Mouse (Mus musculus) neural tube, embryonic 14.5 days (tissue): ENCODE measurements around the gene Arhgap40. TPM values are rescaled to one million over a fixed set of nuclear protein-coding genes. Genes with fewer than 3 reads are reported as not detected.

ENCODE experiments used
- ATAC-seq: fragments of 200-750 bp; cut with Nextera tagmentation; 2 replicates; pipeline ENCODE4 v1.8.0; 2017; ENCODE audit warnings: low read depth, mild to moderate bottlenecking, moderate TSS enrichment, moderate library complexity
- H3K27ac ChIP-seq: fragments of 300-500 bp; sonication (generic); 2 replicates; pipeline ENCODE4 v1.5.1; 2014; ENCODE audit warnings: low read depth, mild to moderate bottlenecking, control low read depth, low read length, moderate library complexity, mixed read lengths
- H3K27me3 ChIP-seq: fragments of 300-500 bp; sonication (generic); 2 replicates; pipeline ENCODE4 v1.6.1; 2014; ENCODE audit warnings: low read length; ENCODE audit not compliant: control insufficient read depth, insufficient read depth
- H3K36me3 ChIP-seq: fragments of 300-500 bp; sonication (generic); 2 replicates; pipeline ENCODE4 v1.6.1; 2014; ENCODE audit warnings: low read length, mixed read lengths; ENCODE audit not compliant: control insufficient read depth, insufficient read depth
- H3K4me1 ChIP-seq: fragments of 300-500 bp; sonication (generic); 2 replicates; pipeline ENCODE4 v1.6.1; 2014; ENCODE audit warnings: low read length; ENCODE audit not compliant: control insufficient read depth, insufficient read depth
- H3K4me2 ChIP-seq: fragments of 300-500 bp; sonication (generic); 2 replicates; pipeline ENCODE4 v1.6.1; 2014; ENCODE audit warnings: mild to moderate bottlenecking, low read depth, low read length, control low read depth
- H3K4me3 ChIP-seq: fragments of 300-500 bp; sonication (generic); 2 replicates; pipeline ENCODE4 v1.5.1; 2014; ENCODE audit warnings: low read depth, low read length, control low read depth, mixed read lengths
- H3K9ac ChIP-seq: fragments of 300-500 bp; sonication (generic); replicated peaks from 2 replicates; pipeline ENCODE4 v1.6.1; 2014; ENCODE audit warnings: low read depth, mild to moderate bottlenecking, control low read depth, low read length, mixed read lengths
- H3K9me3 ChIP-seq: fragments of 300-500 bp; sonication (generic); 2 replicates; pipeline ENCODE4 v1.6.1; 2016; ENCODE audit warnings: low read length; ENCODE audit not compliant: control insufficient read depth
- WGBS: fragments of 180-500 bp; shearing (Covaris S2); extraction: QIAGEN DNeasy Blood & Tissue Kit; methylation state at CpG from one replicate; pipeline ENCODE4 v1.1.7; 2014; 5-methylcytosine and 5-hydroxymethylcytosine counted together
- polyA plus RNA-seq: library from polyadenylated mRNA; unstranded; fragments of >200 nt; fragmentation: Nextera tagmentation; extraction: Ambion mirVana; gene quantifications from 2 replicates; pipeline ENCODE4 v1.2.1, GENCODE M21; 2014

Gene Arhgap40
- polyA plus RNA-seq, 1 experiment from 2014 or later = 0.91 TPM

- H3K27me3 ChIP-seq = no peaks in the 10 kb centered on the region
- no peak overlapping the region for H3K9ac ChIP-seq
- no peak overlapping the region for H3K4me3 ChIP-seq
- WGBS = 74% methylated on average over 6 of the region's 6 CpGs
- H3K9me3 ChIP-seq = no peaks in the 10 kb centered on the region
- no peak overlapping the region for H3K4me2 ChIP-seq
- H3K27ac ChIP-seq = no peak overlapping the region
- no peaks in the 10 kb centered on the region for H3K36me3 ChIP-seq
- no peak for ATAC-seq
- no peaks in the 10 kb centered on the region for H3K4me1 ChIP-seq
Measured at GRCm38 (mm10) chr2:158510665-158511064, 1.9 kb upstream of the Arhgap40 start.

DNA sequence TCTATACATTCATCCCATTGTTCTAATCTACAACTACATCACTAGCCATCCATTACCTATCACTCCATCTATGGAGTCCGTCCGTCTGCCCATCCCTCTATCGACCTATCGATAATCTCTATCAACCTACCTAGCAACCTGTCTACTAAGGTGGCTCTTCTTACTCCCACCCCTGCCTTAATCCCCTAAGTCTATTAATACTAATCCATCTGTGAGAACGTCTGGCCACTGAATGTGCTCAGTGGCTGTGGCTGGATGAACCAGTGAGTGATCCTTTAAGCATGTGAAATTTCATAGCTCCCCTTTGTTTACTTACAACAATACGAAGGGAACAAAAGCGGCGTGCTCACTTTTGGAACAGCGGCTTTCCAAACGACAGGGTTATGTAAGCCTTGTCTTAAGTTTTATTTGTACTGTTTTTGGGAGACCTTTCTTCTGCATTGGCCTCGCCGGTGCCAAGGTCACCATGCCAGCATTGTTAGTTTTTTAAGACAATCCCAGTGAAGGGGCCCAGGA, 1.3 kb downstream of the Arhgap40 start:
- H3K36me3 ChIP-seq = no peaks in the 10 kb centered on the region
- ATAC-seq = no peak
- H3K4me3 ChIP-seq = no peak overlapping the region
- H3K4me1 ChIP-seq = no peaks in the 10 kb centered on the region
- H3K4me2 ChIP-seq = no peak overlapping the region
- H3K27ac ChIP-seq = no peak overlapping the region
- WGBS = 85% methylated on average over 12 of the region's 12 CpGs
- no peak overlapping the region for H3K9ac ChIP-seq
- no peaks in the 10 kb centered on the region for H3K27me3 ChIP-seq
- no peaks in the 10 kb centered on the region for H3K9me3 ChIP-seq

GRCm38 (mm10) chr2:158518583-158518982, 6.0 kb downstream of the Arhgap40 start:
- ATAC-seq = no peak
- Histone ChIP-seq H3K27me3 (no peaks in the 10 kb centered on the region), H3K36me3 (no peaks in the 10 kb centered on the region), H3K27ac (no peak overlapping the region), H3K9me3 (no peaks in the 10 kb centered on the region), H3K4me3 (no peak overlapping the region), H3K4me2 (no peak overlapping the region), H3K4me1 (no peaks in the 10 kb centered on the region), H3K9ac (no peak overlapping the region)
- 68% methylated on average over 6 of the region's 6 CpGs for WGBS

GRCm38 (mm10) chr2:158519071-158519470, 6.5 kb downstream of the Arhgap40 start:
- Histone ChIP-seq H3K27me3 (no peaks in the 10 kb centered on the region), H3K36me3 (no peaks in the 10 kb centered on the region), H3K4me2 (no peak overlapping the region), H3K9me3 (no peaks in the 10 kb centered on the region), H3K4me1 (no peaks in the 10 kb centered on the region), H3K27ac (no peak overlapping the region), H3K9ac (no peak overlapping the region), H3K4me3 (no peak overlapping the region)
- ATAC-seq = no peak
- WGBS = 80% methylated on average over 11 of the region's 11 CpGs

GRCm38 (mm10) chr2:158519800-158520199, 7.2 kb downstream of the Arhgap40 start:
- Histone ChIP-seq H3K9me3 (no peaks in the 10 kb centered on the region), H3K4me3 (no peak overlapping the region), H3K36me3 (no peaks in the 10 kb centered on the region), H3K4me2 (no peak overlapping the region), H3K4me1 (no peaks in the 10 kb centered on the region), H3K27me3 (no peaks in the 10 kb centered on the region), H3K9ac (no peak overlapping the region), H3K27ac (no peak overlapping the region)
- ATAC-seq = no peak
- WGBS = 83% methylated on average over 6 of the region's 6 CpGs

DNA sequence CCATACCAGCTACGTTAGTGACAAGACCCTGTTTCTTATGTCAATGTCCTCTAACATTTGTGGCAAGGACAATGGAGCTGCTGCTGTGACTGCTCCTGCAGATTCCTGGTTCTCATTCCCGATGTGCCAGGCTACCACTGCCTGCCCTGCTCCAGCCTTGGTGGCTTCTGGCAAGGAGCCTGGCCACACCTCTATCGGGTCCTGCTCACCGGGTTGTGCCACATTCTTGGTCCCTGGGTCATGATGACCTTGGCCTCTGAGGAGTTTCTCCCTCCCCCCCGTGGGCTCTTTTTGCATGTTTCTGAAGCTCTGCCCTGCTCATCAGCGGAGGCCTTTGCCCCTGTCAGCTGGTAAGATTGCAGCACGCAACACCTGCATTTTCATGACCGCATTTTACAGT, 10.5 kb downstream of the Arhgap40 start:
- Histone ChIP-seq H3K27ac (no peak overlapping the region), H3K4me3 (no peak overlapping the region), H3K4me1 (no peaks in the 10 kb centered on the region), H3K9me3 (no peaks in the 10 kb centered on the region), H3K36me3 (no peaks in the 10 kb centered on the region), H3K9ac (no peak overlapping the region), H3K27me3 (no peaks in the 10 kb centered on the region), H3K4me2 (no peak overlapping the region)
- no peak for ATAC-seq
- WGBS = 82% methylated on average over 8 of the region's 8 CpGs

- WGBS = 84% methylated on average over 16 of the region's 16 CpGs
- H3K36me3 ChIP-seq = no peaks in the 10 kb centered on the region
- H3K27ac ChIP-seq = no peak overlapping the region
- no peak overlapping the region for H3K4me2 ChIP-seq
- no peak overlapping the region for H3K4me3 ChIP-seq
- ATAC-seq = no peak
- no peaks in the 10 kb centered on the region for H3K27me3 ChIP-seq
- H3K9ac ChIP-seq = no peak overlapping the region
- H3K9me3 ChIP-seq = no peaks in the 10 kb centered on the region
- no peaks in the 10 kb centered on the region for H3K4me1 ChIP-seq
Measured at GRCm38 (mm10) chr2:158524129-158524860, 11.7 kb downstream of the Arhgap40 start.

GRCm38 (mm10) chr2:158534090-158534489, 21.5 kb downstream of the Arhgap40 start:
- H3K9me3 ChIP-seq = no peaks in the 10 kb centered on the region
- no peak overlapping the region for H3K4me3 ChIP-seq
- peak; percentile 66; the same call in 1 of the 2 replicates for ATAC-seq
- H3K36me3 ChIP-seq = no peaks in the 10 kb centered on the region
- H3K4me1 ChIP-seq = no peaks in the 10 kb centered on the region
- H3K9ac ChIP-seq = no peak overlapping the region
- WGBS = 7% methylated on average over 4 of the region's 4 CpGs
- no peak overlapping the region for H3K27ac ChIP-seq
- no peak overlapping the region for H3K4me2 ChIP-seq
- no peaks in the 10 kb centered on the region for H3K27me3 ChIP-seq

DNA sequence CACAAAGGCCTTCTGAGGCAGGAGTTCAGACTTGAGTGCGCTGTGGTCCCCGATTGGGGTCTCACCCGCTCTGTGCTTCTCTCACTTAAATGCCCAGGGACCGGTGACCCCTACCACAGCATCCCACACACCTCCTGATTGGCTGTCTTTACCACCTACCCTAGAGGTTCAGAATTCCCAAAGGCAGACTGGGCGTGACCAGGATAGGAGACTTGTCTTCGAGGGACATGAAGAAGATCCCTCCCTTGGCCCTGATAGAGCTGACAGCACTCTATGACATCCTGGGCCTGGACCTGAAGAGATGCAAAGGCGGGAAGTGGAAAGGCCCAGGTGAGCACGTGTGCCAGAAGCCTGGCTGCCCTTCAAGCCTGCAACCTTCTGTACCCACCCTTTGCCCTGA, 22.0 kb downstream of the Arhgap40 start:
- ATAC-seq = no peak
- WGBS = 79% methylated on average over 8 of the region's 8 CpGs
- H3K9me3 ChIP-seq = no peaks in the 10 kb centered on the region
- H3K36me3 ChIP-seq = no peaks in the 10 kb centered on the region
- no peaks in the 10 kb centered on the region for H3K4me1 ChIP-seq
- no peak overlapping the region for H3K4me3 ChIP-seq
- no peak overlapping the region for H3K27ac ChIP-seq
- no peaks in the 10 kb centered on the region for H3K27me3 ChIP-seq
- H3K4me2 ChIP-seq = no peak overlapping the region
- no peak overlapping the region for H3K9ac ChIP-seq
